Mouse (Mus musculus): ENCODE measurements around the gene Hpse2.
A peak's percentile ranks its signal among the peaks of the same experiment; 100 is the strongest.

The Hpse2 gene

GRCm38 (mm10) chr19:42779531-42780155, 608.5 kb downstream of the Hpse2 start, which contains the start of gene Hps1:
Gene Hps1, minus strand, starts transcription at chr19:42779978.
- peak; percentile 94 for DNase-seq (ENCODE audit: low read depth, low spot score)

DNA sequence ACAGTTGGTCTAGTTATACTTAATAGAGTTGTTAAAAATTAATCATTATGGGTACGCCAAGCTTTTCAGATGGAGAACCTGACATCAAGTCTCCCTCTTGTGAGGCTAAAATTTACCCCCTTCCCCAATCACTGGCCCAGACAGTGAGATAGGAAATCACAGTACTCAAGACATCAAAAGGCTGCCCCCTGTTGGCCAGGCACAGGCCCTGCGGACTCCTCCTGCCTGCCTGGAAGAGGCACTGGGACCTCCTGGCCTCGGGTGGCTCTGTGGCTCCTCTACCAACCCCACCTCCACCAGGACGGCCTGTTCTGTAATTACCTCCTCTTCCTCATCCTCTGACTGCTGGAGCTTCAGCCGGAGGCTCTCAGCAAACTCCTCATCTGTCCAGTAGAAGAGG, 610.4 kb downstream of the Hpse2 start:
- DNase-seq (ENCODE audit: low read depth, low spot score): peak; percentile 58

- DNase-seq (ENCODE audit: low read depth, low spot score): peak; percentile 61
Measured at GRCm38 (mm10) chr19:42776813-42777212, 611.3 kb downstream of the Hpse2 start.

DNA sequence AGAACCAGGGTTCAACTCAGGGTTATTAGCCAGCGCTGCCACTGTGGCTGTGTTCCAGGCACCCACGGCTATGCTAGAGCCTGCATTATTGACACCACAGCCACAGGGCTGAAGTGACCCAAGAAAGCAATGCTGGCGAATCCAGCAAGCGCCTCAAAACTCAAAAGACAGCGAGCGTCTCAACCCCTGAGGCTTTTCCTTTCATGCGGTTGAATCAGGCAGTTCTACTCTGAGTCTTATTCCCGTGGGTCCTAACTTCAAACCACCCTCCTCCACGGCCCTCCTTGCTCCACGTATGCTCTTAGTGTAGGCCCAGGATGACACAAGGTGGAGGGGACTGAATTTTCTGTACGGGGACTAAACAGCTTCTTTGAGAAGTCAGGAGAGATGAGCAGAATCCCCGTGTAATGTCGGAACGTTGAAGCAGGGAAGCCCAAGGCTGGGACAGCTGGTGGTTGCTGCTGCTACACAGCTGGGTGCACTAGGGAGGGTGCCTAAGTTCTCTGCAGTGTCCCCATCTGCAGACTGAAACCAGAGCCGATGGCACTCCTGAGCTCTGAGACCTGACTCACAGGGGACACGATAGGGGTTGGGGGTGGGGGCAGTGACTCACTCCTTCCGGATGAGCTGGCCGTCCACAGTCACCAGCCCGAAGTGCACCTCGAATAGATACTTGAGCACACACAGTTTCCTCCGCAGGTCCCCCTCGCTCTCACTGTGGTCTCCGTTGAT, 617.8 kb downstream of the Hpse2 start:
- no peak for DNase-seq (ENCODE audit: low read depth, low spot score)

GRCm38 (mm10) chr19:42769648-42770047, 618.5 kb downstream of the Hpse2 start:
- no peak for DNase-seq (ENCODE audit: low read depth, low spot score)

GRCm38 (mm10) chr19:42767361-42767760, 620.8 kb downstream of the Hpse2 start:
- DNase-seq (ENCODE audit: low read depth, low spot score): no peak

DNA sequence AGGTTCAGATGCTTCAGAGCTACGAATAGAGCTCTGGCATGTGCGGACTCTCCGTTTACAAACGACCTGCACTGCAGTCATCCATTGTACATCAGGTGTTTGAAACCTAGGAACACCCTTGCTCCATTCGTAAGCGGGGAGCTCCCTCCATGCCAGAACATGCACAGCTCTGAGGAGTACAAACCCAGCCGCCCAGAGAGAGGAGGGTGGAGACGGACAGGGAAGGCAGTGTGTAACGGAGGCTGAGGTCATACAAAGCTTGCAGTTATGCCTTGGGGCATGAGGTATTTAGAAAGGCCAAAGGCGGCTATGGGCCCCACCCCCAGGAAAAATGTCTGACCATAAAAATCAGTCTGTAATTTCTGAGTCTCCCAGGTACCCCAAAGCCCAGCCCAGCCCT, 623.8 kb downstream of the Hpse2 start:
- DNase-seq (ENCODE audit: low read depth, low spot score): no peak

DNA sequence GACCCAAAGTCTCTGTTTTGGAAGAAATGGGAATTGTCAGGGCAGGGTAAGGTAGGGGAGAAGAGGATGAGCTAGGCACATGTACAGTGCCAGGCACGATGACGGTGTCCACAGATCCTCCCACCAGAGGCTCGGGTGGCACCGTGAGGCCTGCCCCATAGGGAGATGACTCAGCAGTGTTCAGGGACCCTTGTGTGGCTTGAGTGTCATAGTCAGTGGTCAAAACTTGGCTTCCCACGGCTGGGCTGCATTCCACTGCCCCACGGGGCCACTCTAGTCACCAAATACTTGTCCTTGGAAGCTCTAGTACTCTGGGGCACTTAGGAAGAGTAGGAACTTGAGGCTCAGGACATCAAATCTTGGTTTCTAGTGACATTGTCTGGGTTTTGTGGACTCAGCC, 631.5 kb downstream of the Hpse2 start:
- DNase-seq (ENCODE audit: low read depth, low spot score): no peak

- DNase-seq (ENCODE audit: low read depth, low spot score): no peak
Measured at GRCm38 (mm10) chr19:42755148-42755870, 632.8 kb downstream of the Hpse2 start.

DNA sequence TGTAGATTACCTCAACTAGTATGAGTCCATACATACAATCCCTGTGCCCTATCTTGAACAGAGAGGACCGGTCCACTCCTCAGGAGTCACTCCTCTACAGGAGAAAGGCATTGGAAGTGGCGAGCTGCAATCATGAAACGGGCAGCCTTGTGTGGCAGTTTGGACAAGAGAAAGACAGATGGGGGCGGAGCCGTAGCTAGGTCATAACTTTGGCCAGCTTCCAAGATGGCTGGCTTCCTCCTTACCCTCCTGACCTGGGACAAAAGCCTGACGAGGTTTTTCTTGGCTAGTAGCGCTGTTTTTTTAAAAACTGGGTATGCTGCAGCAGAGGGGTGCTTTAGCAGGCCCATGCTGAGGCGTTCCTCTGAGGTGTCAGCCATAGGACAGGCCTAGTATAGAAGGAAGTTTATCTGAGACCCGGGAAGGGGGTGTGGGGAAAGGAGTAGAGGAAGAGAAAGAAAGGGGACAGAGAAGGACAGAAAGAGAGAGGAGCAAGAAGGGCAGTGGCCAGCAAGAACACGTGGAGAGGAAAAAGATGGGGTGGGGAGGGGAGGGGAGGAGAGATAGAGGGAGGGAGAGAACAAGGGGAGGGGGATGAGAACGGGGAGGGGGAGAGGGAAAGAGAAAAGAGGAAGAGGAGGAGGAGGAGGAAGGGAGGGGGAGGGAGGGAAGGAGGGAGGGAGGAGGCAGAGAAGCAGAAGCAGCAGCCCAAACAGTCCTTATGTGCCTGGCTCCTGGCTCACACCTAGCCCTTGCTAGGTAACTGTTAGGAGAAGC, 634.8 kb downstream of the Hpse2 start:
- no peak for DNase-seq (ENCODE audit: low read depth, low spot score)

DNA sequence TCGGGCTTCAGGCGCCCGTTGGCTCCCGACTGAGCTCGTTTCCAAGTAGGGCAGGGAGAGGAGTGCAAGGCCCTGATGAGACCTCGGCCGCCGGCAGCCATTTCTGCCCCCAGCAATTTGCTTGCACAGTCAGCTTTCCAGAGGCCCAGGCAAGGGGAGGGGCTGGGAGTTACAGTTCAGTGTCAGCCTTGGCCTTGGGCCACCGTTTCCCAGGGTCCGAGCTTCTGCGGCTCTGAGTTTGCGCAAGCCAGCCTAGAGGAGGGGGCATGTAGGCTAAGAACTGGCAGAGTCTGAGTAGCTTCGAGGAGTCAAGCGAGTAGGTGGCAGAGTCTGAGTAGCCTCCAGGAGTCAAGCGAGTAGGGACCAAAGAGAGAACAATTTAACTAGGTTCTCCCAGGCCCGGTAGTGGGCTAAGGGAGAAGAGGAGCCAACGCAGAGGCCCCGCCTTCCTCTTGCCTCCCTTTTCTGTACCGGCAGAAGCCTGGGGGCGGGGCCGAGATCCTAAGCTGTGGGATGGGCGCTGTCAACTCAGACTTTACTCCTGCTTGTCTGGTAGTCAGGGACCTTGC, 635.7 kb downstream of the Hpse2 start, which contains the start of gene Pyroxd2:
Pyroxd2 (minus strand) TSS at position 413 of the 569 bp plus-strand sequence.
- peak; percentile 19 for DNase-seq (ENCODE audit: low read depth, low spot score)

DNA sequence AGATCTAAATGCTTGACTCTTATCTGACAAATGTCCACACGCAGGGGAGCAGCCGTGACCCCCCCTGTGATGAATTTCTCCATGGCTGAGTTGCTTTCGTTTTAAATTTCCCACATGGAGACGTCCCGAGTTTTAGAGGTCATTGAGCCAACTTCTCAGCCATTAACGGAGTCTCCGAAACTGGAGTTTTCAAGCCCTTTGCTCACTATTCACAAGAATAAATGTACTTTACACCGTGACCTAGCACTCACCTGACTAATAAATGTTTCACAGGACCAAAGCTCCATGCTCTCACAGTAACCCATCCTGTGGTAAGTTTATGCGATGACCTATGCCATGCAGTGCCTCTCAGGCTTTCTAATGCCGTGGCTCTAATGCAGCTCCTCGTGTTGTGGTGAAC, 638.0 kb downstream of the Hpse2 start:
- no peak for DNase-seq (ENCODE audit: low read depth, low spot score)

GRCm38 (mm10) chr19:42746702-42747101, 641.5 kb downstream of the Hpse2 start:
- no peak for DNase-seq (ENCODE audit: low read depth, low spot score)

DNA sequence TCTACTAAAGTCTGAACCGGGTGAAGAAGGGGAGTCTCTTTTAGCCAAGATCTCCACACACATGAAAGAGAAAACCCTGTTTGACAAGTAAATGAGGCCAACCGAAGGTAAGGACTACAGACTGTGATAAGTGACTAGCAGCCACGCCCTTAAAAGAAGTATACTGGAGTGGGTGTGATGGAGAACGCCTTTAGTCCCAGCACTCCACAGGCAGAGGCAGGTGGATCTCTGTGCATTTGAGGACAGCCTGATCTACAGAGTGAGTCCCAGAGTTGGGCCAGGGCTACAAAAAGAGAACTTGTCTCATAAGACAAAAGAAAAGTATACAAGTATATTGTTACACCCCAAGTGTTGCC, 642.3 kb downstream of the Hpse2 start:
- DNase-seq (ENCODE audit: low read depth, low spot score): no peak

DNA sequence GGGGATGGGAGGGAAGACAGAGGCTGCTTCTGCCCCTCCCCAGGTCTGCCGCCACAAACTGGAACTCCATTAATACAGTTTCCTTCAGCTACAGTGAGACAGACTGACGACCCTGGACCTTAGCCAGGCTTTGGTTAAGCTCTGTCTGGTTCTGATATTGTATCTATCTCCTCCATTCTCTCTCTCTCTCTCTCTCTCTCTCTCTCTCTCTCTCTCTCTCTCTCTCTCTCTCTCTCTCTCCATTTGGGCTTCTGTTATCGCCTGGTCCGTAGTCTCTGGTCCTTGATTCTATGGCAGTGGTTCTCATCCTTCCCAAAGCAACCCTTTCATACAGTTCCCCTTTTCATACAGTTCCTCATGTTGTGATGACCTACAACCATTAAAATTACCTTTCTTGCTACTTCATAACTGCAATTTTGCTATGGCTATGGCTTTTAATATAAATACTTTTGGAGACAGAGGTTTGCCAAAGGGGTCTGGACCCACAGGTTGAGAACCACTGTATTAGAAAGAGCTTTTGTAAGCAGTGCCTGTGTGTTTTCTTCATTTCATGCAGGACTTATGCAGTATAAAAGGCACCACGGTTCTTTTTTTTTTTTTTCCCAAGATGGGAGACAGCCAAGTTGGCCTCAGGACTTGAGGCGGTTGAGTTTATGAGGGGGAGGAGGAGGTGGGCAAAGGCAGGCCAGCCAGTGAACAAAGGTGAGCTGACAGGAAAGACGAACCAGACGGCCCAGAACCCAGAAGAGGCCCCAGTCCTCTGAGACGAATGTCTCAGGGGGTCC, 642.9 kb downstream of the Hpse2 start:
- no peak for DNase-seq (ENCODE audit: low read depth, low spot score)

DNA sequence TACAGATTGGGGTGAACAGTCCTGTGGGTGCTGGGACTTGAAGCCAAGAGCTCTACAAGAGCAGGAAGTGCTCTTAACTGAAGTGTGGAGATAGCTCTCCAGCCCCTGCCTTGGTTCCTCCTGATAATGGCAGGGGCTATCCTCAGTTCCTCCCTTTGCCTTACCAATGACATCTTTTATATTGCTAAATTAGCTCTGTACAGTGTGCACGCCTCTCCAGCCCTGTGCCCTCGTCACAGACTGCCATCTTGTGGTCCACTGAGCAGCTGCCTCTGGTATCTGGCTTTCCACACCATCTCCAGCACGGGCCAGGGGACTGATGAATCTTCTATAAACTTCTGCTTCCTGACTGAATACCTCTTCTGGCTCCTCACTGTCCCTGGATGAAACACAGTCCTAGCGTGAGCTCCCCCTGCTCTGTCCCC, 644.0 kb downstream of the Hpse2 start:
- DNase-seq (ENCODE audit: low read depth, low spot score): peak; percentile 35

DNA sequence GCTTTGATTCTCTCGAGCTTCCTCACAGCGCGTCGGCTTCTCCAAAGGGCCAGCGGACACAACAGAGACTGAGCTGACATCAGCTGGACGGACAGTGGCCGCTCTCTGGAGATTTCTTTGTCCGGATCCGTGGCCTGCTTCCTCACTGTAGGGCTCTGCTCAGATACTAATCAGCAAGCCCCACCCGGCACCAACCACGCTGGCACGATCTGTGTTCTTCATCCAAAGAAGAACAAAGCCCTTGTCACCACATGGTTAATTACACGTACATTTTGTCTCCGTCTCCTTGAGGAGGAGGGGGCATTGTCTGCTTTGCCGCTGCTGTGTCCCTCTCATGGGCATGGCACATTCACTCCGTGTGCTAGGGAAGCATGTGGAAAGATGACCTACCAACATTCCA, 644.9 kb downstream of the Hpse2 start:
- no peak for DNase-seq (ENCODE audit: low read depth, low spot score)

GRCm38 (mm10) chr19:42741884-42742283, 646.3 kb downstream of the Hpse2 start:
- DNase-seq (ENCODE audit: low read depth, low spot score): no peak

GRCm38 (mm10) chr19:42740163-42740899, 647.8 kb downstream of the Hpse2 start:
- DNase-seq (ENCODE audit: low read depth, low spot score): no peak

- DNase-seq (ENCODE audit: low read depth, low spot score): no peak
Measured at GRCm38 (mm10) chr19:42739734-42740133, 648.4 kb downstream of the Hpse2 start.
